9 mouse cellular contexts compared by ENCODE assay signal in genomic region chr3:146813624-146814023, GRCm38 (mm10). TPM values are rescaled to one million over a fixed set of nuclear protein-coding genes. Genes with fewer than 3 reads are reported as not detected.
DNase-seq lines count a peak whose midpoint lies in the region; ATAC-seq and TF ChIP-seq lines count a peak whose summit lies in the region.
"Had no signal": no experiment of that assay in that cellular context is flagged by ENCODE, and none has a peak within 500 bp of the region (broad histone marks: within the 10 kb centered on the region; RNA-seq: fewer than 3 reads in every experiment).

No protein-coding gene starts in this region.

- peak overlapping the region; percentile 93; the same call in 1 of the 2 replicates for H3K4me3 ChIP-seq in liver, adult 2 months (ENCODE audit: insufficient read depth, low read depth, low read length)
- peak overlapping the region; percentile 97 for H3K4me3 ChIP-seq in embryonic facial prominence, embryonic 13.5 days
- H3K4me3 ChIP-seq in intestine, embryonic 15.5 days (replicated peaks) = peak overlapping the region; percentile 97
- H3K4me3 ChIP-seq in neural tube, embryonic 12.5 days = peak overlapping the region; percentile 84

- 44% methylated on average over 7 of the region's 7 CpGs for WGBS in liver, adult 2 months
- WGBS in embryonic facial prominence, embryonic 13.5 days = 57% methylated on average over 7 of the region's 7 CpGs
- WGBS in intestine, embryonic 15.5 days = 54% methylated on average over 7 of the region's 7 CpGs
- WGBS in neural tube, embryonic 12.5 days = 65% methylated on average over 7 of the region's 7 CpGs

- DNase-seq in liver, adult 2 months (ENCODE audit: extremely low read depth, low read depth, low spot score) = peak; percentile 10
- no peak for DNase-seq in liver
- no peak for DNase-seq in frontal cortex, postnatal 25 days (ENCODE audit: low spot score in 2 of 2)
- DNase-seq in kidney, postnatal 10 days = no peak

- no peak for TF ChIP-seq POLR2A in liver, adult 2 months (IDR thresholded peaks at IDR 0.05; ENCODE audit: extremely low read depth, insufficient read depth, low read length)

- H3K4me2 ChIP-seq in embryonic facial prominence, embryonic 13.5 days = peak overlapping the region; percentile 71
- H3K4me2 ChIP-seq in intestine, embryonic 15.5 days (replicated peaks) = peak overlapping the region; percentile 86
- peak overlapping the region; percentile 79 for H3K4me2 ChIP-seq in neural tube, embryonic 12.5 days (replicated peaks)

- no peak for TF ChIP-seq CTCF in liver, adult 2 months (IDR thresholded peaks at IDR 0.05; ENCODE audit: low read depth, low read length)

- peaks cover 7% of the 10 kb centered on the region for H3K4me1 ChIP-seq in liver, adult 2 months (ENCODE audit: control insufficient read depth, insufficient read depth, low read length)
- H3K4me1 ChIP-seq in embryonic facial prominence, embryonic 13.5 days = peaks cover 11% of the 10 kb centered on the region
- peaks cover 2% of the 10 kb centered on the region; the same call in 1 of the 2 replicates for H3K4me1 ChIP-seq in intestine, embryonic 15.5 days (replicated peaks)
- H3K4me1 ChIP-seq in neural tube, embryonic 12.5 days = peaks cover 8% of the 10 kb centered on the region

- H3K27ac ChIP-seq in liver, adult 2 months (replicated peaks; ENCODE audit: insufficient read depth, low read depth, low read length) = peak overlapping the region; percentile 92; the same call in 1 of the 2 replicates
- no peak overlapping the region for H3K27ac ChIP-seq in embryonic facial prominence, embryonic 13.5 days
- no peak overlapping the region for H3K27ac ChIP-seq in intestine, embryonic 15.5 days
- no peak overlapping the region for H3K27ac ChIP-seq in neural tube, embryonic 12.5 days

- no peak for ATAC-seq in embryonic facial prominence, embryonic 13.5 days (ENCODE audit: insufficient number of reproducible peaks, insufficient read depth, low FRiP score, low TSS enrichment, low read depth)
- no peak for ATAC-seq in intestine, embryonic 15.5 days
- no peak for ATAC-seq in neural tube, embryonic 12.5 days (ENCODE audit: low FRiP score, low read depth)
- ATAC-seq in CD4-positive, CD25-positive, alpha-beta regulatory T cell, adult 4 months = no peak

- peak overlapping the region; percentile 90; the same call in 1 of the 2 replicates for H3K9ac ChIP-seq in liver, adult 2 months (ENCODE audit: low read depth, low read length)
- peak overlapping the region; percentile 97 for H3K9ac ChIP-seq in embryonic facial prominence, embryonic 13.5 days
- peak overlapping the region; percentile 91 for H3K9ac ChIP-seq in intestine, embryonic 15.5 days
- H3K9ac ChIP-seq in neural tube, embryonic 12.5 days = peak overlapping the region; percentile 91; the same call in 1 of the 2 replicates

- H3K79me2 ChIP-seq in liver, adult 2 months (ENCODE audit: control insufficient read depth, insufficient read depth, low read length) = peaks cover 13% of the 10 kb centered on the region; the same call in 1 of the 2 replicates

- no peaks in the 10 kb centered on the region; the same call in 1 of the 2 replicates for H3K36me3 ChIP-seq in liver, adult 2 months (ENCODE audit: control insufficient read depth, insufficient read depth, low read length)
- H3K36me3 ChIP-seq in embryonic facial prominence, embryonic 13.5 days = 0 out of 2 replicates have a peak, but pooled peaks cover 3% of the 10 kb centered on the region
- no peaks in the 10 kb centered on the region for H3K36me3 ChIP-seq in intestine, embryonic 15.5 days
- H3K36me3 ChIP-seq in neural tube, embryonic 12.5 days = no peaks in the 10 kb centered on the region

- no peaks in the 10 kb centered on the region for H3K9me3 ChIP-seq in embryonic facial prominence, embryonic 13.5 days
- H3K9me3 ChIP-seq in intestine, embryonic 15.5 days = no peaks in the 10 kb centered on the region
- H3K9me3 ChIP-seq in neural tube, embryonic 12.5 days = no peaks in the 10 kb centered on the region

- no peaks in the 10 kb centered on the region for H3K27me3 ChIP-seq in liver, adult 2 months (ENCODE audit: control insufficient read depth, insufficient read depth, low read length)
- no peaks in the 10 kb centered on the region for H3K27me3 ChIP-seq in embryonic facial prominence, embryonic 13.5 days
- no peaks in the 10 kb centered on the region for H3K27me3 ChIP-seq in intestine, embryonic 15.5 days (replicated peaks)
- no peaks in the 10 kb centered on the region for H3K27me3 ChIP-seq in neural tube, embryonic 12.5 days (replicated peaks)

RNA-seq across cellular contexts. Expression of gene Prkacb, which starts 0.8 kb away (rescaled TPM):
- total RNA-seq in liver, adult 2 months (2014; rRNA removed) = 32.8 and 35.1 TPM in 2 replicates
- 11.4 and 13.1 TPM in 2 replicates for polyA plus RNA-seq in liver, adult 2 months (2012; rRNA removed)
- 69.1 and 72.4 TPM in 2 replicates for polyA plus RNA-seq in embryonic facial prominence, embryonic 13.5 days (2015; fragmentation: Nextera tagmentation; extraction: Ambion mirVana)
- polyA plus RNA-seq in intestine, embryonic 15.5 days (2015; fragmentation: Nextera tagmentation; extraction: Ambion mirVana) = 43.1 and 50.0 TPM in 2 replicates
- 98.7 and 99.4 TPM in 2 replicates for polyA plus RNA-seq in neural tube, embryonic 12.5 days (2016; fragmentation: Nextera tagmentation; extraction: Ambion mirVana)
- polyA plus RNA-seq in CD4-positive, CD25-positive, alpha-beta regulatory T cell, adult 4 months (2017; shearing (Covaris generic)) = 100 to 1,000 TPM; 121 to 154 TPM

RNA-seq across cellular contexts. Expression of gene Ttll7, which starts 38.5 kb away (rescaled TPM):
- total RNA-seq in liver, adult 2 months (2014; rRNA removed) = 1.7 and 1.8 TPM in 2 replicates
- polyA plus RNA-seq in liver, adult 2 months (2012; rRNA removed) = 0.12 and 0.21 TPM in 2 replicates
- polyA plus RNA-seq in embryonic facial prominence, embryonic 13.5 days (2015; fragmentation: Nextera tagmentation; extraction: Ambion mirVana) = 1.6 and 2.3 TPM in 2 replicates
- polyA plus RNA-seq in intestine, embryonic 15.5 days (2015; fragmentation: Nextera tagmentation; extraction: Ambion mirVana) = 1.5 and 1.6 TPM in 2 replicates
- 14.6 and 19.8 TPM in 2 replicates for polyA plus RNA-seq in neural tube, embryonic 12.5 days (2016; fragmentation: Nextera tagmentation; extraction: Ambion mirVana)
- not detected for polyA plus RNA-seq in CD4-positive, CD25-positive, alpha-beta regulatory T cell, adult 4 months (2017; shearing (Covaris generic))
- polyA plus RNA-seq: inflammation-experienced regulatory T-cells, adult 6 months had no signal
